Mouse (Mus musculus): ENCODE results near the gene Gdf15.

The Gdf15 gene

DNA sequence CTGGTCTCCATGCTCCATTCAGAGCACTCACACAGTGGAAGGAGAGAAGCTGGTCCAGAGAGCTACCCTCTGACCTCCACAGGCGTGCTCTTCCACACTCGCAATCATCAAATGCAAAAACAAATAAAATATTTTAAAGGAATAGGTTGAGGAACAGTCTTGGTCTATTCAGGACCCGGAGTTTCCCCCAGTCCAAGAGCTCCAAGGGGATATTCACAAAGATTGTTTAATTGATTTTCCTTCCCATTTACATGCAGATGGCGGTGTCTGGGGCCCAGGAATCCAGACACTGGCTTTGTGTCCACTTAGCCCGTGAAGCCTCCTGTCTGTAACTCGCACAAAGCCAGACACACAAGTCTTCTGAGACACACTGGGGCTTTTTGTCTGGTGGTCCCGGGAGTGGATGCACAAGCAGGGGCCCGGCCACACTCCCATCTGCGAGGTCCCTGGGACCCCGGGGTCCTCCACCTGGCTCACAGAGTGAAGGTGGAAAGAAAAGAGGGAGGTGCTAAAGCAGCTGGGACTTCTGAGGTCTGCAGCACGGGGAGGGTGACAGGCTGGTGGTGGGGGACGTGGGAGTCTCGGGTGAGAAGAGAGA lies 24.0 kb upstream of the Gdf15 start:
- no peak for DNase-seq

DNA sequence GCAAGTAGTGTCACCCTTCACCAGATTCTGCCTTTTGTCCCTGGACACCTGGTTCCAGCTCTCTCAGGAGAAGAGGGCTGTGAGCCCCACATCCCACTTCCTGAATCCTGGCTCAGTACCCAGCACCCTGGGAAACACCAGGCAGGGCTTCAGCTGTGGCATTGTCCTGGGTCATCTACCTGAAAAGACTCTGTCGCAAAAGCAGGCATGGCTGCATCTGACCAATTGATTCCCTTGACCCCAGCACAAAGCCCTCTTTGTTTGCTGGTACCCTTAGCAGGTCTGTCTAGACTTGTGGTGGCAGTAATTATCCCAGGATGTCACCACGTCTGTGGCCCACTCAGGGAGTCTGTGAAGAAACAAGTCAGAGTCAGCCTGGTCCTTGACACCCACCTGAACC lies 23.2 kb upstream of the Gdf15 start:
- DNase-seq, result no peak

DNA sequence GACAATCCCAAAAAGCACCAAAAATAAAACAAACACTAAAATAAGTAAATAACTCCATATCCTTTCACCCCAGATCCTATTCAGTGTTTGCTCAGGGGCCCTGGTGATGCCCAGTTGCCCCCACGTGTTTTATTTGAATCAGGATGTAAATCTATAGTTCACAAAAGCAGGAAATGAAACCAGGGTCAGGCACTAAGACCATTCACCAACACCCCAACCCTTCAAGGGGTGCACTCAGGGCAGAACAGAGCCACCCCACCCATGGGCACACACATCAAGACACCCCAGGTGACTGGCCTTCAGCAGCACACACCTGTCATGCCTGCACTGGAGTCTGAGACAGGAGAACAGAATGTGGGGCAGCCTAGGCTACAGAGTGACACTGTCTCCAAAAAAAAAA lies 21.9 kb upstream of the Gdf15 start:
- DNase-seq, result no peak

DNA sequence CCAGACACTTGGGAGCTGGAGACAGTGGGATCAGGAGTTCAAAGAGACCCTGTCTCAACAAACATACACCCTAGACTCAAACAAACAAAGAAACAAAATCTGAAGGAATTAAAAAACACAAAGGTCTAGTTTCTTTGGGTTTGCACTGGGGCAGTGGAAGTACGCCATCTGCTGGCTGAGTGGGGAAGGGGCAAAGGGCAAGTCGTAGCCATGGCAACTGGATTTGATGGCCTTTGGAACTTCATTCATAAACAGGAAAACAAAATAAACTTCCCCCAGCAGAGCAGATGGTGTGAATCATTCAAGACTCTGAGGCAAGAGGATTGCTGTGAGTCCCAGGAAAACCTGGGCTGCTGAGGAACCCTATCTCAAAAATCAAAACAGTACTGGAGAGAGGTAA lies 21.0 kb upstream of the Gdf15 start:
- DNase-seq, result no peak

DNA sequence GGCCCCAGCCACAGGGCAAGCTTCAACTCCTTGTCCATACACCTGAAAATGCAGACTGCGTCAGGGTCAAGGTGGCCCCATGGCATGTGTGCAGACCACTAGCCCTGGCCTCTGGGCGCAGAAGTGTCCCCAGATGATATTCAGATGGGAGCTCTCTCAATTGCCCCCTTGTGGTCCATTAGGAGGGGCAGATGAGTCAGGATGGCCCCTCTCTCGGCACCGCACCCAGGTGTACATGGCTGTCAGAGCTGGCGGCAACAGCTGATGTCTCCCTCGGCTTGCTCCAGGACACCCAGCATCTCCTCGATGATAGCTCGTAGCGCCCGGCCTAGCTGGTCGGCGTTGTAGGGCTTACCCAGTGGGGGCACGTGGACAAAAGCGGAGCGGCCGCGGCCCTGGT lies 18.1 kb upstream of the Gdf15 start:
- no peak for DNase-seq

DNA sequence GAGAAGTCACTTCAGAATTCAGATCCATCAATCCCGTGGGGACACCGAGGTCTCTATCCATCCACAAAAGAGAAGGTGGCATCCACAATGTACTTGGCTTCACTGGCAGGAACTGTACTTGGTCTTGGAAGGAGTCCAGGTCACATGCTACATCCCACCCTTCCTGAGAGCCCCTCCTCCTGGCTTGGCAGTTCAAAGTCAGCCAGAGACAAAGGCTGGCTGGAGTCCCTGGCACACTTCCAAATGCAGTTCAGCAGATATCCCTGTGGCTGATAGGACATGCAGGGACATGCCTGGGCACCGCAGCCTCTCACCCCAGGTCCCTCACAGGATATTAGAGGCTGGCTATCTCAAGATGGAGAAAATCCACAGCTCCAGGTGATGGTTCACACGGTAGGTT lies 17.1 kb upstream of the Gdf15 start:
- peak; percentile 37 for DNase-seq

DNA sequence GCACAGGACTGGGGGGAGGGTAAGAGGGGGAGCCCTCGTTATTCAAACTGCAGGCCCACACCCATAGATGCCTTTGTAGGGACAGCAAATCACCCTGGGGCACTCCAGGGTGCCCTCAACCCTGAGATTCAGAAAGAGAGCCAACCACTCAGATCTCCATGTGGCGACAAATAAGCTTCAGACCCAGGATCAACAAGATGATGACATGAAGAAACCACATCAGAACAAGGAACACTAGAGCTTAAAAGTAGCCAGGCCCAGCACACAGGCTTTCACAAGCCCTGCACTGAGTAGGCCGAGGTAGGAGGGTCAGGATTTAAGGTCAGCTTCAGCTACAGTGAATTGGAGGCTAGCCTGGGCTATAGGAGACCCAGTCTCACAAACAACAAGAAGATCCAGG lies 16.7 kb upstream of the Gdf15 start:
- no peak for DNase-seq

DNA sequence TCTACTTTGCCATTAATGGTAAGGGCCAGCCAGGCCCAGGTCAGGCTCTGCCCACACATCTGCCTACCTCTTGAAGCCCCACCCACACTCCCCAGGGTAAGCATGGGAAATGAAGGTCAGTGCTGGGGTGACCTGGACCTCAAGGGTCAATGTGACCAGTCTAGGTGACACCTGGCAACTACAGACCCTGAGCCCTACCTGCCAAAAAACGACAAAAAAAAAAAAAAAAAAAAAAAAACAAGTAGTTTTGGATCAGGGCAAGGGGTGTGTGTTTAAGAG lies 15.8 kb upstream of the Gdf15 start:
- DNase-seq, result no peak

DNA sequence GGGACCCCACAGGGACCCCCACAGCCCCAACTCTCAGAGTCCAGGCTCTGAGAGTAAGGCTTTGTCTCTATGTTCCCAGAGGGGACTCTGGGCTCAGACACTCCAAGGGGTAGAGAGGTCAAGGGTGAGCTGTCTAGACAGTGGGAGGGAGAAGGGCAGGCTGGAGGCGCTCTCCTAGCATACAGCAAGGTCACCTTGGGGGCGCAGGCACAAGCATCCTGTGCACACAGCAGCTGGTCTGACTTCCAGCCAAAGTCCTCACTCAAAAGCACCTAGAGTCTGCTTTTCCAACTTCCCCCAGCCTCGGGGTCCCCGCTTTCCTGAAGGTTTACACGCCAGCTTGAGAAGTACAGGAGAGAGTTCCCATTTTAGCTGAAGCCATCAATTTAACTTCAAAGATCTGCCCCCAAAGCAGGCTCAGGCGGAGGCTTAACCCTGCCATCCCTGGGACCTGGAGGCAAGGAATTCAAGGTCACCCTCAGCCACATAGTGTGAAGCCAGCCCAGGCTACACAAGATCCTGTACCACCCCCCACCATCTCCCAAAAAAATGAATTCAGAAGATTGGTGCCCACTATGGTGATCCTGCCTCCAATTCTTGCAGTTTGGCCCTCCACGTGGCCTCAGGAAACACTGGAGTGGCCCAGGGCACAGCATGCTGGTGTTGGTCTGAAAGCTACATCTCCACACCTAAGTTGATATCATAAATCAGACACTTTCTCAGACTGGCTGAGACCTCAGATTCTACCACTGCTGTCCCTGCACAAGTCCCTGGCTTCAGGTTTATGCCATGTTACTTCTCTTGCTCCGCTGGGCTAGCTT lies 15.3 kb upstream of the Gdf15 start:
- no peak for DNase-seq

DNA sequence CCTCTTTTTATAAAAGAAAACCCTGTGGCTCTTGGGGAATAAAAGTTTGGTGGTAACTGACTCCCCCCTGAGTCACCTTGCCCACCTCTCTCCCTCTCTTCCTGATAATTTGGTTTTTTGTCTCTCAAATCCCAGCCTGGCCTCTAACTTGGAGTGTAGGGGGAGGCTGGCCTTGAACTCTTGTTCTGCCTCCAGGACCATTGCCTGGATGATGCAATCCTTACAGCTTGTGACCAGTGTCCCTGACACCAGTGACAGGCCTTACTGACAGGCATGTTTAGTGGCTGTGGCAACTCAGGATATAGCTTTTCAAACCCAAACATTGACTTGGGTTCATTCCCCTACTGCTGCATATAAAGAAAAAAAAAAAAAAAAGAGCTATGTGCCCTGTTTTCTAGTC lies 14.5 kb upstream of the Gdf15 start:
- no peak for DNase-seq

DNA sequence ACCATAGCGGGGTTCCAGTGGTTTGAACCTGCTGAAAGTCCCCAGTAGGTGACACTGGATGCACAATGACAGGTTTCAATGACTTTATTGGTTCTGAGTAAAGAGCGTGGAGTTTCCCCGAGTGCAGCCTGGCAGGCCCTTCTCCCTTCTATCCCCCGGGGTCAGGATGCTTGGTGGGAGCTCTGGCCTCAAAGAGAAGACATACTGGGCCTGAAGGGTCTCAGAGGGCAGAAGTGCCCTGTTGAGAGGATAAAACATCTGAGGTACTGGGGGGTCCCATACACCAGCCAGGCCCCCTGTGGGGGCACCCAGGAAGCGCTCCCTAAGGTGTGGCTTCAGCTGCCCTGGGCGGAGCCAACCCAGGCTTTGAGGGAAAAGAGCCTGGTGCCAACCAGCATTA lies 14.1 kb upstream of the Gdf15 start:
- DNase-seq, result no peak

DNA sequence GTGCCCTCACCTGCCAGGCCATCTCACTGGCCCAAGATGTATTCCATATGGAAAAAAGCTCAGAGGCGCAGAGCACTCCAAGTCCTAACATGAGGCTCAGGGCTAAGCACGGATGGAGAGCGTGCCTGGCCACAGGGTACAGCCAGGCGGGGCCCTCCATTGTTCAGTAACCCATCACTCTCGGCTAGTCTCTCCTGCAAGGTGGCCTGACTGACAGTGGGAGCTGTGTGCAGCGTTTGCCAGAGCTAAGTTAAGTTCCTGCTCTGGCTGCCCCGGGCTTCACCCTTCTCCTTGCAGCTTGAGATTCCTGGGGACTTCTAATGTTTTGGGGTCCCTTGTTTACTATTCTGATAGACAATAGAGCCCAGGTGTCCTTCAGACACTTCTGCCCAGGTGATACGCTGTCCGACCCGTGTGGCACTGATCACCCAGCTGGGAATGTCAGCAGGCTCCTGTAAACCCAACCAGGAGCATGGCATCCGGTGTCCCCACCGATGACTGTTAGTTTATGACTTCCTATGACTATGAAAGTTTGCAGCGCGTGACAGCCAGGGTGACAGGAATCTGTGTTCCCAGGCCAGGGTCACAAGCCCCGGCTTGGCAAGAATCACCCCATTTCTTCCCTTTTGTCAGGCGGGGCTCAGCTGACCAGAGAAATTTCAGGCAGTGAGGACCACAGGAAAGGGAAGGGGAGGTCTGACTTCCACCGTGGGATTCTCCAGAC lies 13.4 kb upstream of the Gdf15 start:
- DNase-seq, result no peak

DNA sequence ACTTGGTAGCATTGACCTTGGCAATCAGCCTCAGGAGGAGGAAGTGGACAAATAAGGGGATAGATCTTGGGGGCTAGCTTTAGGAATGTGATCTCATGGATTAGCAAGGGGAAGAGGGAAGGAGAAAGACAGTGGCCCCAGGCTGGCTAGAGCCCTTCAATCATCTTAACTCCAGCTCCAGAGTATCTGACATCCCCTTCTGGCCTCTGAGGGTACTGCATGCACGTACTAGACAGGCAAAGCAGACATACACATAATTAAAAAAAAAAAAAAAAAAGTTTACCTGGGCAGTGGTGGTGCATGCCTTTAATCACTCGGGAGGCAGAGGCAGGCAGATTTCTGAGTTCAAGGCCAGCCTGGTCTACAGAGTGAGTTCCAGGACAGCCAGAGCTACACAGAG lies 11.8 kb upstream of the Gdf15 start:
- DNase-seq, result no peak

DNA sequence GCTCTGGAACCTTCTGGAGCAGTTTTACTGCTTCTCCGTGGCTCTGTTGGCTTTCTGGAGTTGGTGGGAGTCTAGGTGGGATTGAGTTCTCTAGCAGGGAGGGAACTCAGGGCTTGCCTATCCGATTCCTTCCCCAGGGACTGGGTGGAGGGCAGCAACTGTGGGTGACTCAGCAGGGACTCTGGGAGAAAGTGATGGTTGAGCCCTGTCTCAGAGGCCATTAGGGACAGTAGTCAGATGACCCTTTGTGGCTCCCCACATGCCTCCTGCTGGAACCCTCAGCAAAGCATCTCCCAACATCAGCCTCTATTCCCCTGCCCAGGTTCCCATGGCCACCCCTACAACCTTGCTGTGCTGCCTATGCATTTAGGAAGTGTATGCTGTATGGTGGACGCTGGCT lies 10.8 kb upstream of the Gdf15 start:
- no peak for DNase-seq

DNA sequence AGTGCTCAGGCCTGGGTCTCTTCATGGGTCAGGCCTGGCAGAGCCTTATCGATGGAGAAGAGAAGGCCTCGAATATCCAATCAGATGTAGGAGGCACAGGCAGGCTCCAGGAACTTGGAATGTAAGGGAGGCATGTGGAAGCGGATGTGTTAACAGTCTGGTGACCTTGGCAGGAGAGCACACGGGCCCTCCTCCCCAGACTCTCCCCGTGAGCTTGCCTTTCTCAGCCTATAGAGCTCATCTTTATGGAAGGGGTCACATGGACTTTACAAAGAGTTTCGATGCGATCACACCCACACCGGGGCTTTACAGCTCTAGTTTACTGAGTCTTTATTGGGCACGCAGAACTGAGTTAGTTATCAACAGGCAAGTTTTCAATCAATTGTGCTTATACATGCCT lies 6.5 kb upstream of the Gdf15 start:
- DNase-seq, result no peak

DNA sequence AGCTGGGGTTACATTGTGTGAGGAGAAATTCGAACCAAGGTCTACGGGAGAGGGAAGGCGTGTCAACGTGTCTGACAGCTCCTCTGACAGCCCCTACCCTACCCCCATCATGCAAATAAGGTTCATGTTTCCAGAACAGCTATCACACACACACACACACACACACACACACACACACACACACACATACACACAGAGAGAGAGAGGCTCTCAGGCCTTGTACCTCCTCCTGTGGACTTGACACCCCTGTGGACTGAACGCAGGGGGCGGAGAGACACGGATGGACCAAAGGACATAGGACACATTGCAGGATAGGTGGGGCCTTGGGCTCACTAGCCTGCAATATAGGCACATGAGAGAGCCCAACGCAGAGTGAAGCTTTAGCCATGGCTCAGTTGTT lies 4.6 kb upstream of the Gdf15 start:
- no peak for DNase-seq

DNA sequence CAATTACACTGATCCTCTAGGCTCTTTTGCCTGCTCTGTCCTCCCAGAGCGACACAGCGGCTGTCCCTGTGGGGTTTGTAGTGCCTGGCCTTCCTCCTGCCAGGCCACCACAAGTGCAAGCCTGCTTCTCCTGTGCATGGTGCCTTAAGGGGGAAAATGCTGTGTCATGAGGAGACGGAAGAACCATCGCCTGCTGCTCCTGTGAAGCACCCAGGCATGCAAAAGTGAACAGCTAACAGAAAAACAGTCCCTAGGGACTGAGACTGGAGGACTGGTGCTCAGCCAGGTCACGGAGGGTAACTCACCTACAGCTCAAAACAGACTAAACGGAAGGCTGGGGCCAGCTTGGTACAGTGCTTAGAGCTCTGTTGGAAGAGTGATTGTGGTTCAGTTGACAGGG lies 3.3 kb upstream of the Gdf15 start:
- no peak for DNase-seq

DNA sequence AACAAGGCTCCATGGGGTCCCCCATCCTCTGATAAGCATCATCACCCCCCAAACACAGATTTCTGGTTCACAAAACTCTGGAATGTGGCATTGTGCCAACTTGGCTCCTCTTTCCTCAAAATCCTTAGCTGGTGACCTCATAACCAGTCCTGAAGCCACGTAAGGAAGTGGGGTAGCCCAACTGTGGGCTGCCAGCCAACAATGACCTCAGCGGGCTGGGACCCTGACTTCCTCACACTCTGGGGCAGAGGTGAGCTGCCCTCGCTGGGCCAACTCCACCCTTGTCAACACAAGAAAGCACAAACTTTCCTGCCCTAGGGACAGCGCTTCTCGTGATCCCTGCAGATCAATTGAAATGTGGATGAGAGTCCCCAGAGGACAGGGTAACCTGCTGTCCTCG lies 1.8 kb upstream of the Gdf15 start:
- DNase-seq, result no peak

DNA sequence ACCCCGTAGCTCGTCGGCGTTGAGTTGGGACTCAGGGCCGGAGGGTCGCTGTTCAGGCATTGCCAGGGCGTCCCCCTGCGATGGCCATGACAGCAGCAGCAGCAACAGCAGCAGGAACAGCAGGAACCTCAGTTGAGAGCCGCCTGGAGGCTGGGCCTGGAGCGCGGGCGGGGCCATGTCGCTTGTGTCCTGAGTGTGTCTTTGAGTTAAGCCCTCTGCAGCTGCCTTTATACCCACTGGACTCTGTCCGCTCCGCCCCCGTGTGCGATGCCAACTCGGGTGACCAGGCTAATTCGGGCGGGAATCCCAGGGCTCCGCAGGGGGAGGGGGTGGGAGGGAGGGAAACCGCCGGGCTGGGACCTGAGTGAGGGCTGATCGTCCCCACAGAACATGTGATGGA lies 820 bp downstream of the Gdf15 start:
- DNase-seq, result no peak

DNA sequence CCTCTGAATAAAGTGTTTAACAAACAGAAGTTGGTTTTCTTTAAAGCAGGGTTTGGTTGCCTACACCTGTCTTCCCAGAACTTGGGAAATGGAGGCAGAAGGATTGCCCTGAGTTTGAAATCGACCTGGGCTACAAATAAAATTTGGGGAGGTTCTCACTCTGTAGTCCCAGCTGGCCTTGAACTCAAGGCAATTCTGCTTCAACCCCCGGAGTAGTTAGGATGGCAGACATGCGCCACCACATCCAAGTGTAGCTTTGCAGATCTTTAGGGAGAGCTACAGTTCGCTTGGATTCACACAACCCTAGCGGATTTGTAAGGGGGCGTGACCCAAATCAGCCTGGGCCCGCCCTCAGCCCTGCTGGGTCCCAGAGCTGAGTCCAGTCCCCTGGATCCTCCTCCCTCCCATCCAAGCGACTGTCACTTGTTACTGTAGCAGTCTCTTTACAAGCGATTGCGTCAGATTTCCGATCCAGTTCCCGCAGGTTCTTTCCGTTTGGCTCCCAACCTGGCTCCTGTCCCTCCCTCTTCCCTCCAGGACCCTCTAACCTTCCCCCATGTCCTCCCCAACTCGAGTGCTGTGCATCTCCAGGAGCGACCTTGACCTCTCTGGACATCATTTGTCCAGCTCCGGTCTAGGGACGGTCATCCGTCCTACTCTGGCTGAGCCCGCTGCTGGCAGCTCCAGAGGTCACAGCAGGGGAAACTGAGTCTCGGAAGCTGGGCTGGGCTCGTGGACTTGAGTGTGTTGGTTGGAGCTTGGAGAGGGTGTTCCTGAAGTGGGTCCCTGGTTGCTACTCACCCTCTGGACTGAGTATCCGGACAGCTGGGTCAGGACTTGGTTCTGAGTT lies 1.5 kb downstream of the Gdf15 start:
- no peak for DNase-seq

DNA sequence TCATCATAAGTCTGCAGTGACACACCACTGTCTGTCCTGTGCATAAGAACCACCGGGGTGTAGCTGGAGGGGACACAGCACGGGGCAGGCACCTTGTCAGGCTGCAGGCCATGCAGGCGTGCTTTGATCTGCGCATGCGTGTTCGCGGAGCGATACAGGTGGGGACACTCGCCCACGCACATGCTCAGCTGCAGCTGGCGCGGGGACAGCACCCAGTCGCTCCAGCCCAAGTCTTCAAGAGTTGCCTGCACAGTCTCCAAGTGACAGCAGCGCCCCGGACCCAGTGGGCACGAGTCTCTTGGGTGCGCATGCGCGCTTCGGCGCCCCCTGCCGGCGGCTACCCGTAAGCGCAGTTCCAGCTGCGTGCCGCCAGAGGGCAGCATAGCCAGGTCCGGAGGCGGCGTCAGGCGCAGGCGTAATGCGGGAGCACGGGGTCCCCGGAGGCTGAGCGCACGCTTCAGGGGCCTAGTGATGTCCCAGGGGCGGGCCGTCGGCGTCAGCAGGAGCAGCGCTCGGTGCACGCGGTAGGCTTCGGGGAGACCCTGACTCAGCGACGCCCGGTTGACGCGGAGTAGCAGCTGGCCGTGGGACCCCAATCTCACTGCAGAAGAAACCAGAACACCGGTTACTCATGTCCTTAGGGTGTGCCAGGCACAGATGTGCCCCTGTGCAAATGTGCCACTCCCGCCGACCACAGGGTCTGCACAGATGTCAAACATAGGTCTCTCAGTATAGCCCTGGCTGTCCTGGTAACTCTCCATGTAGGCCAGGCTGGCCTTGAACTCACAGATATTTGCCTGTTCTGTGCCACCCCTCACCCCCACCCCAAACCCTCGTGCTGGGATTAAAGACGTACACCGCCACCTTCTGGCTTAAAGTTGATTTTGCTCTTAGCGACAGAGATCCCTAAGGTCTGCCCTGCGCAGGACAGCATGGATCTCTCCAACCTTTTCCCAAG lies 2.4 kb downstream of the Gdf15 start:
- DNase-seq, result peak; percentile 92

DNA sequence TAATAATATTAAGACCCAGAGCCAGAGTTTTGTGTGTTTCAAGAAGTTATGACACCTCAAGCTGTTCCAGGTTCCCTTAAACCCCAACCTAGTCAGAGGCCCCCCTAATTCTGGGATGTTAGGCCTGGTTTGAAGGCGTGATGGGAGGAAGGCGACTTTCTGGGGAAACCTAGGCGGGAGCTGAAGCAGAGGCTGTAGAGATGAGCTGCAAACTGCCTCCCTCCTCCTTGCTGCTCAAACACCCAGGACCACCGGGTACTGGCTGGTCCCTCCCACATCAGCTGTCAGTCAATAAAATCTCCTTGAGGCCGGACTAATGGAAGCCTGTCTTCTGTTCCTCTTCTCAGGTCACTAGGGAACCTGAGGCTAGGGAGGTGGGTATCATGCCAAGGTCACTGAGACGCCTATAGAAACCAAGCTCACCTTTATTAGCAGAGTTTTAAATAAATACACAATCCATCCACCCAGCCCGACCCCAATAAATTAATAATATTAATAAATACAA lies 3.2 kb downstream of the Gdf15 start:
- no peak for DNase-seq
